Mouse (Mus musculus) large intestine, adult 2 months (tissue): Measurements from ENCODE around the gene Lrrc55. TPM values are rescaled to one million over a fixed set of nuclear protein-coding genes. Genes with fewer than 3 reads are reported as not detected.
"Not testable (repeated sequence)": the region's sequence is repeated elsewhere in the genome, so short reads cannot be mapped to it uniquely, and the experiment has no call there.

Experiments used
- DNase-seq: peaks from one replicate; pipeline ENCODE4 v3.0.0-alpha.2; 2012; ENCODE audit warnings: low read depth, low spot score
- WGBS: fragments of 180-500 bp; shearing (Covaris S2); methylation state at CpG from one replicate; pipeline ENCODE4 v1.1.7; 2018; 5-methylcytosine and 5-hydroxymethylcytosine counted together
- polyA plus RNA-seq: library from polyadenylated mRNA; depleted of rRNA; stranded (reverse); fragments of >200 nt; gene quantifications from 2 replicates; pipeline ENCODE4 v1.2.3, GENCODE M21; 2012; rRNA removed

Gene Lrrc55
- 1.5 and 2.2 TPM in 2 replicates for polyA plus RNA-seq

DNA sequence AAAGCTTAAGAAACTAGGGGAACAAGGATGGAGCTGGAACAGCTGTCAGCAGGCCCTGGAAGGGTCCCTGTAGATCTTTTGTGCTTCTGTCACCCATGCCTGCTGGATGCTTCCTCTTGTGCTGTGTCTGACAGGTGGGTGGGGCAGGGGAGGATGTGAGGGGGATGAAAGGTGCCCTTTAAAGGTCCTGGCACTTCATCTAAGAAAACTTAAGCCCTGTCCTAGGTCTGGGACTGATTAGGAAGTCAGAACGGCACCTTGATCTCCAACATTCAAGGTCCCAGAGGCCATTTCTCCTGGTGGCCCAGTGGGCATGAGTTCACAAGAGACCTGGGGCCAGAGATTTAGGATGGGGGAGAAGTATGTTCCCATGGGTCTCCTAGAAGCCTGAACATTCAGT, at the start of gene Lrrc55:
TSS of gene Lrrc55 (minus strand) at position 297 of the 400 bp plus-strand sequence.
- 76% methylated on average over 1 of the region's 1 CpGs for WGBS

DNA sequence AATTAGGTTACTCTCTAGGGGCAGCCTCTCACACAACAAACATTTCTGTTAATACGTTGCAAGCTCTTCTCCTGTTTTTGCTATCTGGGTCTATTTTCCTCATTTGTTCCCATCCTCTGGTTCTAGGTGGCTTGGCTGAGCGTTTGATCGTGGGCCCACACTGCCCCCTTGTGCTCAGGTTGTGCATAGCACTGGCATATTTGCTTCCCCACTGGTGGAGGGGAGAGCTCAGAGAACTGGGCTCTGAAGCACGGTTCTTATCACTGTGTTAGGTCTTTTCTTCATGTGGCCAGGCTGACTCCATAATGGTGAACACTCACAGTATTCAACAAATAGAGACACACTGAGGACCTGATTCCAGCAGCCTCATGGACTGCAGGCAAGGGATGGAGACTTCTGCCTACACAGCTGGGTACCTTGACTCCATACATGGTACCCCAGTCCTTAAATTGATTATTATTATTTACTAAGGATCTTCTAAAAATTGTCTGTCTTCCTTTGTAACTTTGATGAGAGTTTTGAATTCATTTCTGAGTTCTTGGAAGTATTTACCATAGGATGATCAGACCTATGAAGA, 49.6 kb upstream of the Lrrc55 start:
- 6% methylated on average over 4 of the region's 4 CpGs for whole genome bisulfite sequencing
- DNase-seq = no peak

More for the DNA sequence above, at the start of gene Lrrc55:
- DNase-seq = no peak

DNA sequence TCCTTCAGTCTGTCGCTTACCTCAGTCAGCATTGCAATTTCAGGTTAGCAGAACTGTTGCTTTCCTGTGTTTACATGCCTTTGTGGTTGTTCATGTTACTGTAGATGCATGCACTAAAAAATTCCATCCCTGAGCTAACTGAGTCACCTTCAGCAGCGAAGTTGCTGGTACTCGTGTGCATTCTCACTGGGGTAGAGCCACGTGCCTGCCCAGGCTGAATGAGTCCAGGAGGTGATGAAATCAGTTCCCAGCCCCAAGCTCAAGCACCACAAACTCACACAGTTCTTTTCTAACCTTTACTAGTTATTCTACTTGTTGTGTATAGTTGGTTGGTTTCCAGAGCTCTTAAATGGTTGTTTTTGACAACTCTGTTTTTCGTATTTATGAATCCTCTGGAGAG, 48.7 kb upstream of the Lrrc55 start:
- WGBS = 31% methylated on average over 5 of the region's 5 CpGs
- no peak for DNase-seq

DNA sequence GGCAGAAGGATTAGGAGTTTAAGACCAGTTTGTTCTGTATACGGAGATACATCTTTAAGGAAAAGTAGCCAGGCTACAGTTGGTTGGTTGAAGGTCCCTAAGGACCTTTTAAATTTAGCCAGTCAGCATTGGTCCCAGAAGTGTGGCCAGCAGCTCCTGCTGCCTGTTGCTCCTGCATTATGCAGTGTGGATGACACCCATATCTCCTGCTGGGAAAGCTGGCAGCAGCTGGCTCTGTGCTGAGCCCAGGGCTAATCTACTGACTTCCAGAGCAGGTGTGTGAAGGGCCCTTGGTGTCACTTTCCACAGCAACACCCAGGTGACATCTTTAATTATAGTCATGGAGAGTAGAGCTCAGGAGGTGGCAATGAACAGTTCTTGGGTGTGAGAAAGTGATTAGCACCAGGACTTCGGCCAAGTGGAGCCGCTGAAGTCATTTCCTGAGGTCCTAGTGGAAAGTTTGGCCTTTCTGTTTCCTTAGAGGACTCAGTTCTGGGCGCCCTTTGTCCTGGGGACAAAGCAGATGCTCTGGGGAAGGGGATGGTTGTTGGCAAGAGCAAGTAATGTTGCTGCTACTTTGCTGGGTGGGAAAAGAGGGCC, 41.2 kb upstream of the Lrrc55 start:
- 42% methylated on average over 4 of the region's 4 CpGs for WGBS
- no peak for DNase-seq

DNA sequence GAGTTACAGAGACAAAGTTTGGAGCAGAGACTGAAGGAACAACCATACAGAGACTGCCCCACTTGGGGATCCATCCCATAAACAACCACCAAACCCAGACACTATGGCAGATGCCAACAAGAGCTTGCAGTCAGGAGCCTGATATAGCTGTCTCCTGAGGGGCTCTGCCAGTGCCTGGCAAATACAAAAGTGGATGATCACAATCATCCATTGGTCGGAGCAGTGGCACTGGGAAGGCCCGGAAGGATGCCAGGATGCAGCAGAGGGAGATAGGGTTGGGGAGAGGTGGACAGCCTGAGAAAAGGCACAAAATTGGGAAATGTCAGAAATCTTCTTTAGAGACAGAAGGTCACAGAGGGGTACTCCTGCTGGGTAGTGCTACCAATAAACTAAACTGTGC, 40.2 kb upstream of the Lrrc55 start:
- WGBS = 94% methylated on average over 2 of the region's 2 CpGs
- DNase-seq = not testable (repeated sequence)

DNA sequence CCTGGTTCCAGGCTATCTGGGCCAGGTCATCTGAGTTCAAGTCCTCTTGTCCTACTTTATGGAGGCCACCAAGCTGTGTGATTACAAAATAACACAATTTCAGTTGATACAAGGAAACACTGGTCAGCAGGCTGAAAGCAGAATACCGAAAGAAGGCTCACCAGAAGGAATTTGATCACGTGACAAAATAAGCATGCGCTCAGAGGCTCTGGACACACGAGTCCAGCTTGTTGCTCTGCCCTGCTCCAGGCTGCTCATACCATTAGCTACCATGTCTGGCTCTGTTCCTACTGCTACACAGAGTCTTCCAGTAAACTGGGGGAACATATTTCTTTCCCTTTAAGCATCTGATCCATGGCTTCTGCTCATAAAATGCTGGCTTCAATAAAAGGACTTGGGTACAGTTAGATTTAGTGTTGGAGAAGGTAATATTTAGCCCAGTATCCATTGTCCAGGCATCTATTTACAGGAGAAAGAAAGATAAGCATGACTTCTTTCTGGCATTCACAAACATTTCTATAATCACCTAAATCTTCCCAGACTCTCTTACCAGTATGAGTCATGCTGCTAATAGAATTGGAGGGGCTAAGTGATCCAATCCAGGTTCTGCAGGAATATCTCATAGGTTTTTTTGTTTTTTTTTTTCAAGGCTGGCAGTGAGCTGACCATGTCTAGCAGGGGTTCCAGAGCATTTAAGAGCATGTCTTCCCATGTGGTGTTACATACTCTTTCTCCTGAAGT, 33.9 kb upstream of the Lrrc55 start:
- no peak for DNase-seq
- 53% methylated on average over 4 of the region's 4 CpGs for WGBS

DNA sequence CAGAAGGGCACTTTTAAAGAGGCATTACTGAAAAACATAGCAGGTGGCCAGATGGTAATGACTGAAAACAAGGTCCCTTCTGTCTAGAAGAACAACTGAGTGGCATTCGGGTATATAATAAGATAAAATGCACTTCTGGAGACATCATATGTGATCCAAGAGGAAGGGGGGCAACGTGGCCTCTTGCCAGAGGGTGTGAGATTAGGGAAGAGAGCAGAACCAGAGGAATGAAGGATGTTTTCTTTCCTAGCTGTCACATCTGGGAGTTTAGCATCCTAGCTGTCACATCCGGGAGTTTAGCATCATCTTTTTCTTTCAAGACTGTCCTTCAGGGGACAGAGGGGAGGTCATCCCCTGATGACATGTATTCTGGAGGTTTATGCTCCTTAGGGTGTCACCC, 32.6 kb upstream of the Lrrc55 start:
- DNase-seq = no peak
- 53% methylated on average over 3 of the region's 3 CpGs for WGBS

DNA sequence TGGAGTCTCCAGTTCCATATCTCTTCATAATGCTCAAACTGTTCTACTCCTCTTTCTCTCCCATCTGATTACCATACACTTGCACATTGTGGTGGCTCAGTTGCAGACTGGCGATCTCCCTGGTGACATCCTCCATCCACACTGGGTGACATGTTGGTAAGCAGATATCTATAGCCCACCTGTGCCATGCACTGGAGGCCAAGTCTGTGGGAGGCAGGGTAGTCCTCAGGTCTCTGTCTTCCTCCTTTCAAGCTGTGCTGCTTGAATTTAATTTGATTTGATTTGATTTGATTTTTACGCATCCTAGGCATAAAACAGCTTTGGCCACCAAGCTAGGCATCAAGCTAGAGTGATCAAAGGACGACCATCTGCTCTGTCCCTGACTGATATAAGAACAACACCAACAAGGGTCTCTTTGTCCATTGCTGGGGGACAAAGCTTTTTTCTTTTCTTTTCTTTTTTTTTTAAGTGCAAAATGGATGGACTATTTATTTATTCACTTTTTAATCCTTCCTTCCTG, 30.9 kb upstream of the Lrrc55 start:
- WGBS = 92% methylated on average over 3 of the region's 3 CpGs

DNA sequence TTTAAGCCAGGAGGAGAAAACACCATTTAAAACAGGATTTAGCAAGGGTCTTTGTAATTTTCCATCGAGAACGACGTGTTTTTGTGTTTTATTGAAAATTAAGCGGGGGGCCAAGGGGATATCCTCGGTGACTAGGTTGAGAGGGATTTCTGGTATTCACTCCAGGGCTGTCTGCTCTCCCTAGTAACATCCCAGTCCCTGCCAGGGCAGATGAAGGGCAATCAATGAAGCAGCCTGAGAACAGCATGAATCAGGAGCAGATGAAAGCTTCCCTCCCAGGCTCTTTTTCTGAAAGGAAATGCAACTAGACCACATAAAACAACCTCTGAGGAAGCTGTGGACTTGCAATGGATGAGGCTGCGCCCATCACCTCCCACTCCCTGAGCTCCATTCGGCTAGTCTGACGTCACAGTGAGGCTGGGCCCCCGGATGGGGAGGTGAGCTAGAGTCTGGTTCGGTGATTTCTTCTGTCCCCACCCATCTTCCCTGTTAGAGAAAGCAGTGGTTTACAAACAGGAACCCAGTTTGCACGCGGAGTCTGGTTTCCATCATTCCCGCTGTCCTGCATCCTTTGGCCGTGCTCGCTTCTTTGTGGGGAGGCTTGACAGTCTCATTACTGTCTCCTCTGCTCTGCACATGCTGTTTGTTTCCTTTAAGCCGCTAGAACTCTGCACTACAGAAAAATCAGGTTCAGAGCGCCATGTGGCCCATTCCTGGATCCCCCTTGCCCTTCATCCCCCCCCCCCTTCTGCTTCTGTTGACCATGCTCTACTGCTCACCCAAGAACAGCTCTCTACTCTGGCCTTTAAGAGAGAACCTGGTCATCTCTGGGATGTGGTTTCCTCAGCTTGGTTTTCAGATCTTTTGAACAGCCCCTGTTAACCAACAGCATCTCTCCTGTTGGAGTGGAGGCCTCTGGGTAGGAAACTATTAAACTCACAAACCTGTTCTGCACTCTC, 27.5 kb upstream of the Lrrc55 start:
- DNase-seq = no peak
- WGBS = 57% methylated on average over 17 of the region's 17 CpGs

More for the DNA sequence above, 30.9 kb upstream of the Lrrc55 start:
- DNase-seq = no peak

DNA sequence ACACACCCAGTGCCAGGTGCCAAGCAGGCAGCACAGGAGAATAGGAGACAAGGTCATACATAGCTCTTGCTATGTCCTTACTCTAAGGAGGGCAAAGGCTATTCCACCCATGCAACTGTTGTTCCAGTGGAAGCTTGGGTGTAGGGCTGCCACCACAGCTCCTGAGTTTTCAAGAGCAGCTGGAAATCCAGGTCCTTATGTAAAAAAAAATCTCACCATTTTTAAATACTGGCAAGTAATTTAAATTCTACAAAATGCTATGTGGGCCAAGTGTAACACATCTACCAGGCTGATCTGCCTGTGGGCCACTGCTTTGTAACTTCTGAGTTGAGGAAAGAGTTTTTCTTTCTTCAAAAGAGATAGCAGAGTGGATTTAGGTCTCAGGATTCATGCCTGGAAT, 19.6 kb upstream of the Lrrc55 start:
- DNase-seq = no peak

DNA sequence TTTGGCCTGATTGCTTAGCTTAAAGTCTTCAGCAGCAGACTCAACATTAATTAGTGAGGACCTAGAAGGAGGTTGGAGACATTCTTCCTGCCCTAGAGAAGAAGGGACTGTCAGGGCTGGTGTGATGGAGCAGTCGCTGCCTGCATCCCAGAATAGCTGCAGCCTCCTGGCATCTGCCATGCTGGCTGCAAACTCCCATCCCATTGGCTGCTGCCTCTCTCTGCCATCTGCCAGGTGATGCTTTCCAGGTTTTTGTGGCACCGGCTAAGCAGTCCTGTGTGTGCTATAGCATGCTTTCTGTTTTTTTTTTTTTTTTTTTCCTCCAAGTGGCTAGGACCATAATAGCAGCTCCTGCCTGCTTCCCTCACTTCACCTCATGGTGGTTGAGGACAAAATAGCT, 16.7 kb upstream of the Lrrc55 start:
- WGBS = 69% methylated on average over 2 of the region's 2 CpGs
- DNase-seq = no peak

DNA sequence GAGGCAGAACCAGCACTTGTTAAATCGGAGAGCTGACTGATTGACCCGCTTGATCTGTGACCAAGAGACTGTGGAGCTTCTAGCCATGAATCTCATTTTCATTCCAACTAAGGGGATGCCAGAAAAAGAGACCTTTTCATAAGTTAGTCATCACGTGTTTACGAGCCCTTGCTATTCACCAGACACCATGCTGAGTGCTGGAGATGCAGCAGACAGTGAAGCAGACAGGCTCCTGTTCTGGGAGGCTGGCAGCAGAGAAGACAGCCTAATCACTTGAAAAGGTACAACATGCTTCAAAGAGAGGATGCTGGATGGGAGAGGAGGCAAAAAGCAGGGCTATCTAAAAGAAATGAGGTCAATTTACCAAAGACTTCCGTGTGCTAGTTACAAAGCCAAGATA, 12.3 kb upstream of the Lrrc55 start:
- DNase-seq = no peak
- 73% methylated on average over 5 of the region's 5 CpGs for WGBS

DNA sequence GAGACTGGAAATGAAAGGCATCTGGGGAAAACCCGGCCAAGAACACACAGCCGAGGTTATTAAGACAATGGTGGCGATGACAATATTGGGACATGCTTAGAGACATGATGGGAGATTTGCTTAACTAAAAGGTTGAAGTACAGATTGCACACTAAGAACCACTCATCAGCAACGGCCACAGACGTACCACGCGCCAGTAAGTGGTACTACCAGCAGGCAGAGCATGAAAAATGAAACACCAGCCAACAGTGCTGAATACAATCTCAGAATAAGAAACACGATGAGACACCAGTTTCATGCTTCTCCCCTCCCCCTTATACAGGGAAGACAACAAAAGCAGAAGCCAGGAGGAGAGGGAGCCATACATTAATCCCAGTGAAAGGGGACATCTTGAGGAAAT, 8.2 kb upstream of the Lrrc55 start:
- DNase-seq = no peak
- 87% methylated on average over 8 of the region's 8 CpGs for WGBS

DNA sequence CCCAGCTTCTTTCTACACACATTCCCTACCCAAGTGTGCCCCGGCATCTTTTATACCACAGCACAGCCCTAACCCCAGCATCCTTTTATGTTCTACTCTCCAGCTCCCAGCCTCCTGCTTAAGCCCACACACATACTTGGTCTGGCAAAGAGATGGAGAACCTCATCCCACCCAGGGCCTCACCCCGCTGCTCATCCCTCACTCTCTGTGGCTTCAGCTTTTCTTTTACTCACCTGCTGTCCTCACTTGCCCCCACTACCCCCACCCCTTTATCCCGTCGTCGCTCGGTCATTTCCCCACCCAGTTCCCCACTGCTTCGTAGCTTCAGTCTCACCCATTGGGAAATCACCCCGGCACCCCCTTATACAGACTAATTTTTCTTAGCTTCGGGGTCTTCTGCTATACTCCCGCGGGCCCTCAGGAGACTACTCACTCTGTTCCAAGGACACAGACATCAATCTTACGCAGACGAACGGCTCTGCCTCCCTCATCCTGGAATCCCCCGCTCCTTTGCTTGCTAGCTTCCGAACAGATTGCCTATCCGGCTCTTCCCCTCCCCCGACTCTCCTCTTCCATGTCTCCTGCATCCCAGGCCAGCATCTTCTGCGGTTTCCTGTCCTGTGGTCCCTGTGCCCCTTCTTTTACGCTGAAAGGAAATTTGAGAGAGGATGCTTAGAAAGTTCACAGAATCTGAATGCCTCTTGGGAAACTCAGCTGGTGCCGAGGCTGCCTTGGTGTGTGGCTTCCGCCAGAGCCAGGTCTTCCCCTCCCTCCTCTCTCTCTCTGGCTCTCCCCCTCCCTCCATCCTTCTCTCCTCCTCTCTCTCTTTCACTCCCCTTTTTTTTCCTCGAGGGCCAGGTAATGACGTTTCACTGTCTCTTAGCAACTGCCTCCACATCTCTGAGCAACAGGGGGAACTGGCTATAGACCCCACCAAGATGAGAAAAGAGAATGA, 1.3 kb upstream of the Lrrc55 start:
- 4% methylated on average over 24 of the region's 24 CpGs for WGBS
- no peak for DNase-seq

DNA sequence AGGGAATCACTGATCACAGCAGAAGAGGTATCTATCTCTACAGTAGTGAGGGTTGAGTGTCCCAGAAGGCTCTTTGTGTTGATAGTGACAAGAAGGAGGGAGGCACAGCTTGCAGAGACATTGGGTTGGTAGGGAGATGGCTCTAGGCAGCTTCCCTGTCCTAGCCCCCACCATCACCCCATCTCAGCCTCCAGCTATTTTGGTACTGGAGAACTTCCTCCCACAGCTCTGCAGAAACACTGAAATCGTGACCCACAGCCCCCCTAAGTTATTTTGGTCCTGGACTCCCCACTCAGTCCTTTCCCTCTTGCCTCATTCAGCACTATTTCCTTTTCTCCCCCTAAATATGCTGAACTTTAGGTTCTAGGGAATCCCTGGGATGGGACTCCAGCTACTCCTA, 2.4 kb downstream of the Lrrc55 start:
- 25% methylated on average over 1 of the region's 1 CpGs for WGBS
- no peak for DNase-seq

DNA sequence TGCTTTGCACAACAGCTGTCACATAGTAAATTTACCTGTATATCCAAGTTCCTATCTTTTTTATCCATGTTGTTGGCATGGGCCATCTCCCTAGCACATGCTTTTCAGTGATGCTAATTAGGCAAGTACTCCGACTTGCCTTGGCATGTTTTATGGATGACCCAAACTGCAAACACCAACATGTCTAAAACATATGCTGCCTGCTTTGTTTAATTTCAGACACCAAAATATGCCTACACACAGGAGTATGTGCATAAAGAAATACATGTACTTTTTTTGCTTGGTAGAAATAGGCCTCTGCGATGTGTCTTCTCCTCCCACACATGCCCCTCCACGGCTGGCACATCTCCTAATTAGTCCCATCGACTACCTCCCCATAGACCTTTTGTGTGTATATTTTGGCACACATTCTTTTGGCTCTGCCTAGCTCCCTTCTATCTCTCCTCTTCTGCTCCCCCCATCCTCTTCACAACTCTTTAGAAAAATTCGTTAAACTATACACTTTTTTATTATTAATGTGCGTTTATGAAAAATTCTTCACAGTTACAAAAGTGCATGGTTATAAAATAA, 9.3 kb downstream of the Lrrc55 start:
- WGBS = 89% methylated on average over 6 of the region's 6 CpGs
- no peak for DNase-seq

DNA sequence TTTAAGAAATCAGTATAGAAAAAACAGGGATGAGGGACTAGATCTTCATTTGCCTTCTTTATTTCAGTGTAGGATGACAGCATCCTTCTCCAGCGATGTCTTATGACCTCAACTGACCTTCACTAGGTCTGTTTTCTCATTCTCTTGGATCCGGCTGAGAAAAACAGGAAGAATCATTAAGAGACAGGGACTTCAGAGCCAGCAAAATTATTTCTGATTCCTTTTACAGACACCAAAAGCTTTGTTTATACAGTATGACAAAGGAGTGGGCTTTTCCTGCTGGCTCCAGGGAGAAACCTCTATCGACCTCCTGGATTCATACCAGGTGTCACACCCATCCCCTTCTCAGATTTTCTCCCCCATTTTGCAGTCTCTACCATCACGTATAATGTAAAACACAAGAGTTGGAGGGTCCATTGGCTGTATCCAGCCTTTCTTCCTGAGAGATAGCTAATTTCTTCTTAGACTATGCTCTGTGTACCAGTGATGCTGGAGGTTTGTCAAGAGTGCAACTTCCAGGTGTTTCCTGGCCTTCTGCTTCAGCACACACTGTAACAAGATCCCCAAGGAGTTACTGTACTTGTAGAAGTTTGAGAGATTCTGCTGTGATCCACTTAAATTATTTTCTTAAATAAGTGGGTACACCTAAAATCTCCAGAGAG, 18.7 kb downstream of the Lrrc55 start:
- DNase-seq = no peak
- WGBS = 57% methylated on average over 4 of the region's 4 CpGs

DNA sequence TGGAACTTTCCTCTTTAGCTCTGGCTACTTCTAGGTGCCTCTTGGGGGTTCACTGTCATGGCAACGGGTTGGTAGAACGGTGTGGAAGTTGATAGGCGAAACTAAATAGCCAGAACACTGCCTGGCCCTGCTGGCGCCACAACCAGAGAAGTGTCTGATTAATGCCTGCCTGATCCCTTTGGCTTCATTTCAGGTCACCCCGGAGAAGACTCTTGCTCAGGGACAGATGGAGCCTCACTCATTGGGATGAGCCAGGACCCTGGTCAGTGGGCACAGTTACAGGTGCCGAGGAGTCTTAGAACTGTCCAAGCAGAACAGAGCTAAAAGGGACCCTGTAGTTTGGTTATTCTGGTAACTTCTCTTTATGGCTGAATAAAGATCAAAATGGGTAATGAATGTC, 23.5 kb downstream of the Lrrc55 start:
- 89% methylated on average over 6 of the region's 6 CpGs for WGBS
- no peak for DNase-seq
